Mouse (Mus musculus) kidney, adult 8-10 months (tissue): ENCODE measurements around the gene Neto2.
"Not testable (repeated sequence)": the region's sequence is repeated elsewhere in the genome, so short reads cannot be mapped to it uniquely, and the experiment has no call there.

Experiments used
- DNase-seq, 2 experiments: peaks; one replicate each; pipeline ENCODE4 v3.0.0; 2022

Neto2 gene

DNA sequence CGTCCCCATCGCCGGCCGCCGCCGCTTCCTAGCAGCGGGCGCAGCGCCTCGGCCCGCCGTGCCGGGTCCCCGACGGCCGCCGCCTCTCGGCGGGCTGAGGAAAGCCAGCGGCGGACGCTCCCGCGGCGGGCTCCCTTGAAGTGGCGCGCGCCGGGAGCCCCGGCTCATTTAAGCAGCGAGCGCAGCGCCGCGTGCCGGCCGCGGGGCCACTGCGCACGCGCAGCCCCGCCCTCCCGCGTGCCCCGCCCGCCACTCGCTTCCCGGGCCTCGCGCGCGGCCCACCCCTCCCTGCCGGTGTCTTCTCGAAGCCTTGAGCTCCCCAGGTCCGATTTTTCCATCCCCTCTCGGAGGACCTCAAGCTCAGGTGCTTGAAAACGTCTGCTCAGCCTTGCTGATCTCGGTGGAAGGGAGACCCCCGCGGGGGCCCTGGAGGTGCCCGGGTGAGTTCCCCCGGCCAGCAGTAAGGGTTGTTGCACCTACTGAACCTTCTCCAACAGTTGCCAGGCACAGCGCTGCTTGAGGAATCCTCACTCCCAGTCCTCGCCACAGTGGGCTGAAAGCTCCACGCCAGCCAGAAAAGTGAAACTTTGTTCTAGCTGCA lies at the start of gene Neto2:
Gene Neto2 (minus strand): TSS at position 174 of the 601 bp plus-strand sequence.
- DNase-seq = peak; percentile 12 to 32

GRCm38 (mm10) chr8:85745053-85745452 lies 44.3 kb upstream of the Neto2 start:
- no peak for DNase-seq

GRCm38 (mm10) chr8:85730545-85730944 lies 29.8 kb upstream of the Neto2 start:
- DNase-seq = no peak

DNA sequence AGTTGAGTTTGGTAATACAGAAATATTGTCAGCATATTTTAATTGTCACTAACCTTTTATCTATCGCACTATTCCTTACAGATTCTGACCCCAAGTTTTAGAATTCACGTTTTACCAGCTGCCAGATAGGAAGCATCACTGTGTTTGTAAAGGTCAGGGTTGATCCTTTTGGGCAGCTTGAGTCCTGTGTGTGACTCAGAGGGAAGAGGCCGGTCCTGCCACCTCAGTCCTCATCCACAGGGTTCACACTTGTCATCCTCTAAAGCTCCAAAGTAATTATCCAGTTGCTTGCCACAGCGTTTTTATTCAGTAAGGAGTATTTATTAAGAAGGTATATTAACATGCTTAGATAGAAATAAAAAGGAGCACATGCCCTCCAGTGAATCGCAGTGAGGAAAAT lies 16.5 kb upstream of the Neto2 start:
- no peak for DNase-seq

- DNase-seq = no peak
Observed at GRCm38 (mm10) chr8:85716696-85717095, 16.0 kb upstream of the Neto2 start.

- no peak for DNase-seq
Observed at GRCm38 (mm10) chr8:85706988-85707387, 6.3 kb upstream of the Neto2 start.

- peak; percentile 3 to 5 for DNase-seq
Observed at GRCm38 (mm10) chr8:85700101-85700750, 498 bp downstream of the Neto2 start.

DNA sequence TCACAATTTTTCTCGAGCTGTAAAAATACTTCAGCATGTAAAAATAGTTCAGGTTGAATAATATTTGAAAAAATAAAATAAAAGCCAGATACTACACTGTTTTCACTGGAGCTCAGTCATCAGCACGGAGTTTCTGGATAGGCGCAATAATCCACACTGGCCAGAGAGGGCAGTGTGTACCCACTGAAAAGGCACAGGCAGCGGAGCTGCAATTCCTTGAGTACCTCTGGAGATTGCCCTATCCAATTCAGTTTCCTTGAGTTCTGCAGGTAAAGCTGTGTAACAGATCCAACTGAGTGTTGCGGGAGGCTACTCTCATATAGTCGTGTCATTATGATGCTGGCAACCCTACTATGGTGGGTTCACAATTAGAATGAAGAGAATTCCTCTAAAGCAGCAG lies 1.7 kb downstream of the Neto2 start:
- peak; percentile 54 to 61 for DNase-seq

GRCm38 (mm10) chr8:85665146-85665545 lies 35.6 kb downstream of the Neto2 start:
- DNase-seq = peak; percentile 32 to 34

DNA sequence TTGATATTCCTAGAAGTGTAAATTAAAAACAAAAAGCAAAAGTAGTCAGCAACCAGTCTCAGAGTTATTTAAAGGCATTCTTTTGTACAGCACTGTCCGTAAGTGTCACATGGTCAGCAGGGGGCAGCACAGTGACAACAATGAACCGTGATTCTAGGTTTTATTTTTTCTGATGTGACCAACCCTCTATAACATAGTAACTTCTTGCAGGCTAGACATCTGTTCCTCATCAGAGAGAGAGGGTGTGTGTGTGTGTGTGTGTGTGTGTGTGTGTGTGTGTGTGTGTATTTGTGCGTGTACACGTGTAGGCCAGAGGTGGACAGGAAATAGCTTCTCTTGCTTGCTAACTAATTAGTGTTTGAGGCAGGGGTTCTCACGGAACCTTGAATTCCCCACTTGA lies 38.7 kb downstream of the Neto2 start:
- peak; percentile 17 to 53 for DNase-seq

DNA sequence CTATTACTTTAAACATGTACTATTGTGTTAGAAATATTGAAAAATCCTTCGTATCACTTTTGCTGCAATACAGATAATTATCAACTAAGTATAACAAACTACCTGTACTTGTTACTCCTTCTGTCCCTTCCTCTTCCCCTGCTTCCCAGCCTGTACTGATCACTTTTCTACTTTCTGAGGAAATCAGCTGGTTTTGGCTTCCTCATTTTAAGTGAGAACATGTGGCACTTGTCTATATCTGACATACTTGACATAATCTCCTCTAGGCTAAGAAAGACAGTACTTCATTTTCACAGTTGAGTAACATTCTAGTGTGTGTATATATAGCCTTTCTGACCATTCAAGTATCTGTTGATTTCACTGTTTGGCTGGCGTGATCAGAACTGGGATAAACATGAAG lies 49.5 kb downstream of the Neto2 start:
- no peak for DNase-seq

- DNase-seq = no peak
Observed at GRCm38 (mm10) chr8:85648553-85648952, 52.2 kb downstream of the Neto2 start.

DNA sequence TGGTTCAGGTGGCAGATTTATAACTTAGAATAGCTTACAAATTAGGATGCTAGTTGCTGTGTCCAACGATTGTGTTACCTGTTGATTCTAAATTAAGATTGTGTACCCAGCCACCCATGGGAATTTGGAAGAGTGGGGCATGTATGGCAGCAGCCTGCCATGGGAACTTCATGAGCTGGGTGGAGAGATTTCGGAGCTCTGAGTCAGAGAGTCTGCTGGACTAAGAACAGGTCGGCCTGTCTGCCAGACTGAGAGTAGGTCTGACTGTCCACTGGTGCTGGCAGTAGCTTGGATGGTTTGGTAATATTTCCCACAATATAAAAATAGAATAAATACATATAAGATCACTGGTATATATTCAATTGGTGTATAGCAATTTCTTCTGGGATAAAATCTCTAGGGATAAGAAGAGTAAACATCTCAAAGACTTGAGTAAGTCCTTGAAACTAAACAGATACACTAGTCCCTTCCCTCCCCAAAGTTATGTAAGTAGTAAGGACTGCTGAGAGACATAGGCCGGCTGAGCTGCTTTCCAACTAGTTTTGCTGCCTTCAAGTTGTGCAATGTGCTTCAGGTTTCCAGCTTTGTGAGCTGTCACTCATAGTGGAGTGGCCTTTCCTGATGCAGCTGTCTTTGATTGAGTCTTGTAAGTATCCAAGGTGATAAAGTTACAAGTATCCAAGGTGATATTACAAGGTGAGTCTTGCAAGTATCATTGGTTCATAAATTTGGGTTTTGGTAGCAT lies 55.6 kb downstream of the Neto2 start:
- no peak for DNase-seq

DNA sequence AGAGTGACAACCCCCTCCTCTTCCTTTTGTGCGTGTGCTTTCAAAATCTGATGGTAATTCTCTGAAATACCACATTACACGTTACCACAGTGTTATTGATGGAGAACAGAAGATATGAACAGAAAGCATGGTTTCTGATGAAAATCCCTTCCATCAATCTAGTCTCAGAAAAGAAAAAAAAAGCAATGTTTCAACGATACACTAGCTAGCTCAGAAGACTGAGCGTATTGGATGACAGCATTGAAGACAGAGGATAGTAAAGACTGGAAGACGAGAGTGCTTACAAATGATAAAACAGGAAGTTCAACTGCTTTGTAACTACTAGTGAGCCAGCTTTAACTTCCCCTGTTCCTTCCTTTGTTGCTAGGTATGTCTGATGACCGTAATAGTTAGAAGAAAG lies 76.3 kb downstream of the Neto2 start:
- no peak for DNase-seq

- DNase-seq = no peak
Observed at GRCm38 (mm10) chr8:85623246-85623645, 77.5 kb downstream of the Neto2 start.

DNA sequence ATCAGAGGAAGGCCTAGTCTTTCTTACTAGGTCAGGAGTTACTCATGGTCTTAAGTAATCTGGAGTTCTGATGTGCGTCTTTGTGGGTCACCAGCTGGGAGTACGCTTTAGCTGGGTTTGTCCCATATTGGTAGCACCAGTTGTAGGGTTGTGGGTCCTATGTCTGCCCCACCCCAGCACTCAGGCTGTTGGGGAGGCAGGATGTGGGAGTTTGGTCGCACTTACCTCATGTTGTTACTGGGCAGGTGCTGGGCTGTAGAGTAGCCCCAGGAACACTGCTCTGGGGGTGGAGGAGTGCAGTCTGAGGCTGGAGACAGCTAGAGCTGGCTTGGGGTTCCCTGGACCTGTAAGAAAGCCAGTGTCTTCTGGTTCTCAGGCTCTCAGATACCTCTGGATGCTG lies 81.9 kb downstream of the Neto2 start:
- DNase-seq = no peak

- DNase-seq = not testable (repeated sequence)
Observed at GRCm38 (mm10) chr8:85617125-85617524, 83.6 kb downstream of the Neto2 start.

DNA sequence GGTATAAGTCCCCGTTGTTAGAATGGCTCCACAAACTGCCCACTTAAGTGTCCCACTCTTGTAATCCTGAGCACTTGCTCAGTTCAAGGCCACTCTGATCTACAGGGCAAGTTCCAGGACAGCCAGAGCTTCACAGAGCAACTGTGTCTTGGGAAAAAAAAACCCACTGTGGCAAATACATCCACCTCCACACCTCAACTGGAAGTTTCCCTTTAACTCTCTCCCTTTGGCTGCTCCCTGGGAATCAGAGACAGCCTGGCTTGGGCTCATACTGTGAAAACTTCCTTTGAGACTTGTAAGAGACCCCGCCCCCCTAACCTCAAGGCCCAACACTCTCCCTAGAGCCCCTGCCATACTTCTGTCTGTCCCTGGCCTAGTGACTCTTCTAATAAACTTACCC lies 91.9 kb downstream of the Neto2 start:
- no peak for DNase-seq

GRCm38 (mm10) chr8:85607804-85608203 lies 92.9 kb downstream of the Neto2 start:
- DNase-seq = no peak

DNA sequence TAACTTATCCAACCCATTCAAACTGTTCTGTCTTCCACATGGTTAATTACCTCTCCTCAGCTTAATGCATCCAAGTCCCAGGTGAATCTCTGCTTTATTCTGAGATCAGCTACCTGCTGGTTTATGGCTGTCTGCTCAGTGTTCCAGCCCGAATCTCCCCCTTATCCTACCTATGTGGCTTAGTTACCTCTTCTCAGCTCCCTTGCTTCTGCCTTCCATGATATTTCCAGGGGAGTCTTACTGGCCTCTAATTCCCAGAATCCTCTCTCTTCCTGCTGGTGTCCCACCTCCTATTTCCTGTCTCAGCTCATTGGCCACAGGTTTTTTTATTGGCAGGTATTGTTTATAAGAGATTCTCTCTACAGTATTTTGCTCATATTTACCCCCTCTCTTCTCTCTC lies 93.8 kb downstream of the Neto2 start:
- no peak for DNase-seq

- no peak for DNase-seq
Observed at GRCm38 (mm10) chr8:85606561-85606960, 94.2 kb downstream of the Neto2 start.

DNA sequence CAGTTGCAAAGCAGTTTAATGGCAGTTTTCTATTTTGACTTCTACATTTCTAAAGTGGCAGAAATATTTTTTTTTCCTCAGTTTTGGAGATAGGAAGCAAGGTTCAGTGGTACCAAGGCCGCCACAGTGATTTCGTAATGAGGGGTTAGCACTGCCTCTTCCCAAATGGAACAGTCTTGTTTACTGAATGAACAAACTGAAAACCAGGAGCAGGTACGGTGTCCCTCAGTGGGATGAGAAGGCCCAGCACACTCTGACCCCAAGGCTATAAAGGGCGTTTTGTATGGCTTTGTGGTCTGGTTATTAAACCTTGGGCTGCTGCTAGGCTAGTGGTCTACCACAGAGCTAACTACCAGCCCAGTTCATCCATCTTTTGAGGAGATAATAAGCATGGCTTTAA lies 96.5 kb downstream of the Neto2 start:
- no peak for DNase-seq

DNA sequence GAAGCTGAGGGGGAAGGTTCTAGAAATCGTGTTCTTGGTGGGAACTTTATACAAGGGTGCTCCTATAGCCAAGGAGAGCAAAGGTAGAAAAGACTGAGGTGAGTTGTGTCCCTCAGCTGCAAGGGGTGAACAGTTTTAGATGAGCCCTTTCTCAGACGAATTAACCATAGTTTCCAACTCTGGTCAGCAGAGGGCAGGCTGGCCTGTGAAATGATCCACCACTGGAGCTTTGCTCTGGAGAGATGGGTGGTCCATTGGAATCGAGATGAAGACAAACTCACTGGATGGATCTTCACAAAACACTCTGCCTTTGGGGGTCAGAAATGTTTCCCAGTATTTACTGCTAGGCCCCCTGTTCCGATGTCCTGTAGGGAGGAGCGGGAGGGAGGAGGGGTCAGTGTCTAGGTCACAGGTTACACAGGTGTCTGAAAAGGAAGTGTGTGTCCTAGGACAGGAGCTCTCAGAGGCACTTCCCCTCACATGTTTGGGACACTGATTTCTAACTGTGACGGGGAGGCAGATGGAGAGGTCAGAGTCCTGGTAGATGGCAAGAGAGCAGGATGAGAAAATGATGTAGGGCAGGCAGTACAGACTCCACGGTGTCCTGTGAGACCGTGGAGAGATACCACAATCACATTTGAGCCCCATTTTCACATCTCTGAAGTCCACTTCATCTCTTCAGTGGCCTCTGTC lies 97.4 kb downstream of the Neto2 start:
- peak in 1 of 2 experiments; percentile 63 for DNase-seq

- DNase-seq = no peak
Observed at GRCm38 (mm10) chr8:85602737-85603136, 98.0 kb downstream of the Neto2 start.
